Mouse (Mus musculus) cerebellum, adult 8-10 months (tissue): ENCODE data around the gene Wiz.

Experiments used
- DNase-seq: peaks from one replicate; pipeline ENCODE4 v3.0.0; 2022

Wiz gene

DNA sequence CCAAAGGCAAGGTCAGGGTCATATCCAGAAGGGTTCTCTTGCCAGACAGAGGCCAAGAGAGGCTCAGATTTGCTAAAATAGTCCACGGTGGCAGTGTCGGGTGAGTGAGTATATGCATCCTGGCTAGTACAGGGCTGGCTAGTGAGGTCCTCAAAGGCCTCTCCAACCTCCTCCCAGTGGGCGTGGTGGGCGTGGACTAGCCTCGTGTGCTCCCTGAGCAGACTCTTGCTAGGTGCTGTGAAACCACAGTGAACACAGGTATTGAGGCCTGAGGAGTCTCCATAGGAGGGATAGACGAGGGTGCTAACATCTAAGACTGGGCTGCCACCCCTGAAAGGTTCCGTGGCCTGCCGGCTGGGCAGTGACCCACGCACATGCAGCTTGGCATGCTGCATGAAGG, 12.1 kb downstream of the Wiz start:
- no peak for DNase-seq

DNA sequence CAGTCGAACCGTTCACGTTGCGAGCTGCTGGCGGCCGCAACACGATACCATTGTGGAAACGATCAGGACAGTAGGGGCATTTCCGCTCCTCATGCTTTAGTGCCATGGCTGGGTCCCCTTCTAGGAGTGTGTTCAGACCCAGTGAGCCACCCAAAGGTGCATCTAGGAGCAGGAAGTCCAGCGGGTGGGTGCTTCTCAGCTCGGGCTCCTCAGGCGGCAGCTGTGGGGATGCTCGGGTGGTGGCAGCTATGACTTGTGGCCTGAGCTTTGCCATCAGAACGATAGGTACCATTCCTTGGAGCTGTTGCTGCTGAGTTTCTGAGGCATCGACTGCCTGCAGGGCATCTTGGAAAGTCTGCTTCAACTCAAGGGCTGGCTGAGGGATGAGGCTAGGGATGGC, 12.8 kb downstream of the Wiz start:
- DNase-seq: no peak

DNA sequence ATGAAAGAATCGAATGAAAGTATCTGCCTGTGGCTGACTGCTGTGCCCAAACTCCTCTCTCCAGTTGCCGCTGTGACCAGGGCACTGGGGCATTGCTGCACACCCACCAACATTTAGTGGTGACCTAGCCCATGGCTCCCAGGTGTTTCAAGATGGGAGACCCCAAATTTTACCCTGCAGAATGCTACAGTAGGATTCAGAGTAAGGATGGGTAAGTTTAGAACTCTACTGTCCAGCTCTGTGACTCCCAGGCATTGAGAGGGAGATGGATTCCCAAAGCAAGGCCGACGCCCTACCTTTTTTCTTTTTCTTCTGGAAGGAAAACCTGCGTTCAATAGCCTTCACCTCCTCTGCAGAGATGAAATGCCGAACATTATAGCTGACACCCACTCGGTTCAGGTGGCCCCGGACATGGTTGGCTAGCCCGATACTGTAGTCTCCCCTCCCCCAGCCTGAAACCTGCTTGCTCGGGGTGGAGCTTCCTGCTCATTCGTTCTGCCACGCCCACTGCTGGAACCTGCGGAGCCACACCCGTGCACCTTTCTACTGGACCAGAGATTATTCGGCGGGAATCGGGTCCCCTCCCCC, 20.2 kb downstream of the Wiz start:
- DNase-seq: no peak

DNA sequence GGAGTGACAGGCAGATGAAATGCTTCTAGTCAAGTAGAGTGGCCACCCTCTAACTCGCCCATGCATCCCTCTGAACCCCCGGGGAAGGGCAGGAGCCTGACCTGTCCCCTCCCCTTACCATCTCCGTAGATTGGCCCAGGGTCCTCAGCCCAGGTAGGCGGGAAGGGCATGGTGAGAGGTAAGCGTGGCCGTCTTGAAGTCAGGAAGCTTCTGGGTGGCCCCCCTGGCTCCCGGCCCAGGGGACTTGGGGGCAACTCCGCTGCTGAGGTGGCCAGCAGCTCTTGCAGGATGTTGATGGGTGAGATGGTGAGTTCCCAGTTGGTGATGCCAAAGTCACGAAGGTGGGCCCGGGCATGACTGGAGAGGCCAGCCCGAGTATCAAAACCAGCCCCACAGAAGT, 21.5 kb downstream of the Wiz start:
- DNase-seq: no peak

DNA sequence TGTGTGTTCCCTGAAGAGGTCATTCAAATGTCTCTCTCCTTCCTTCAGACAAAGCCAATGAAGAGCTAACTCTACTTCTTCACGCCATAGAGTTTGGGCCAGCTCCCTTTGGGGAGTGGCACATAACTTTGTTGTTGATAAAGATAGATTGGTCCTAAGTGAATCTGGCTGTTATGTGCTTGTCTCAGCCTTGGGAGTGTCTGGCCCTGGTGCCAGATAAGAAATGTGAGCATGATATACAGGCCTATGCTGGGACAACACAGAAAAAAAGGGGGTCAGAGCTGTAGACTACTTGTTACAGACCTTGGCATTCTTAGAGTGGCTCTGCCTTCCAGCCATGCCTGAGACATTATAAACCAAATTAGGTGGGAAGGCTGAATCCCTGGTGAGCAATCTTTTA, 23.9 kb downstream of the Wiz start:
- no peak for DNase-seq

DNA sequence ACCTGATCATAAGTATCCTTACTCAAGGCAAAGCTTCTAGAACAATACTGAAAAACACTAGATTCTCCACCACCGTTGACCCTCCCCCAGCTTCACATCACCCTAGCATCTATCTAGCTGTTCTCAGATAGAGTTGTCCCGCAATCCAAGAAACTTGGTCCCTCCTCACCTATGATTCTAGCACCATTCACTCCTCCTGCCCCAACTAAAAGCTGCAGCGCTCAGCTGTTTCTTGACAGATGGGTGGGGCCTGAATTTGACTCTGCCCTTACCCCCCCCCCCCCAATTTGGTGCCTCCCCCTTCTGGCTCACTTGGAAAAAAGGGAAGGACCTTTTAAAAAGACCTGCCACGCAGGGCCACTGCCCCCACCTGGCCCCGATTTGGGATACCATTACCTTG, 24.4 kb downstream of the Wiz start:
- no peak for DNase-seq

DNA sequence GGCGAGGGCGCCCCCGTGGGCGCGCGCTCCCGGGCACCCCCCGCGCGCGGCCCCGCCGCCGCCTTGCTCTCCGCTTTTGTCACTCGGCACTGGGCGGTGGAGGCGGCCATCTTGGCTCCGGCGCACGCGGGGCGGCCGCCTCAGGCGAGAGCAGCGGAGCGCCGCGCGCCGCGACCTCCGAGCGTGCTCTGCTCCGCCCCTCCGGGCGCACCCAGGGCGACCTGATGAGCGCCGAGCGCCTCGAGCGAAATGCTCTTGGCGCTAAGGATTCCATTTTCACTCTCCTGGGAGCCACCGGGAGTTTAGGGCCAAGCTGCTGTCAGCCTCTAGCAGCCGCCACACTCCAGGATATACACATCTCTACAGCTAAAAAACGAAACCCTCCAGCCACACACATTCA, 24.9 kb downstream of the Wiz start:
- DNase-seq: peak; percentile 83

DNA sequence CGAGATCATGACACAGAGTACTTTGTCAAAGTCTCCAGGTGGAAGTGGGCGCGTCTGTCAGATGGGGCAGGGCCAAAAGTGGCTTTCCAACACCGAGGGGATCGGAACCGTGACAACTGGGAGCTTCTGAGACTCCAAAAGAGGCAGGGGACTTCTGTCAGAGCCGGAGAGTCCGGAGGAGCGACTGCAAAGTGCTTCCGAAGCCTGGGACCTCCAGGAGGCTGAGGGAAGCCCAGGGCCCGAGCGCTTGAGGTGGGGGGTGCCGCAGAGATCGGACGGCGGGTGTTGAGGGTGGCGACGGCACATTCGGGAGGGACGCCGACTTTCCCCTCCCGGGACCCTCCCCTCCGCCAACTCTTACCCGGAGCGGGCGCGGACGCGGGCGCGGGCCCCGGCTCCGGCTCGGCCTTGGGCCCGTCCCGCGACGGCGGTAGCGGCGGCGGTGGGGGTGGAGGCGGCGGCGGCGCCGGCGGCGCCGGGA, 25.4 kb downstream of the Wiz start:
- DNase-seq: no peak

DNA sequence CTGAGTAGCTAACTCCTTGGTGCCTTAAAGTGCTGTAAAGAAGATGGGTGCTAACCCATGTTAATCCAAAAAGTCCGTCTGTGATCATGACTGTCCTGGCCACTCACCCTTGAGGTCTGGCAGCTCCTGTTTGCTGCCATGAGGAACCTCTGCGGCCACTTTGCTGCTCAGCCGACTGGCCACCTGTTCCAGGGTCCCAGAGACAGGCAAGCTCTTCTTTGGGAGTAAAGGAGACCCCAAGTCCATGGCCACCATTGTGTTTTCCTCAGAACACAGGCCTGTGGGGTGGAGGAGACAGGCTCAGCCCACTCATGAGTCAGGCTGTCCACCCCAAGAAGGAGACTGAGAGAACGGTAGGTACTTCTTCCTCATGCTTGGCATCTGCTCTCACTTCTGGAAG, 26.6 kb downstream of the Wiz start:
- DNase-seq: no peak

DNA sequence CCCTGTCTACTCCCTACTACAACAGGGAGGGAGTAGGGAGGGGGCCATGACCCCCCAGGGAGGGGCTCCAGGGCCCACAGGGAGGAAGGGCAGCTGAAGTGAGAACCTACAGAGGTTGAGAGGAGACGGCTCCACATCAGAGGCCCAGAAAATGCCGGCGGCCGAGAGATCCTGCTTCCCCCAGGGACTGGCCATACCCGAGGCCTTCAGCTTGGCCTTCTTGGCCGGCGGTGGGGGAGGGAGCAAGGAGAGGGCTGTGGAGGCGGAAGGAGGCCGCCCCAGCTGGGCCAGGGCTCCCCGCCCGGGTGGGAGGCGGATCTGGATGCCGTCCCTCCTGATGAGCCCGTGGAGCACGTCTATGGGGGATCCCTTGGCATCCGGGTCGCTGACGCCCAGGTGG, 29.3 kb downstream of the Wiz start:
- DNase-seq: no peak

DNA sequence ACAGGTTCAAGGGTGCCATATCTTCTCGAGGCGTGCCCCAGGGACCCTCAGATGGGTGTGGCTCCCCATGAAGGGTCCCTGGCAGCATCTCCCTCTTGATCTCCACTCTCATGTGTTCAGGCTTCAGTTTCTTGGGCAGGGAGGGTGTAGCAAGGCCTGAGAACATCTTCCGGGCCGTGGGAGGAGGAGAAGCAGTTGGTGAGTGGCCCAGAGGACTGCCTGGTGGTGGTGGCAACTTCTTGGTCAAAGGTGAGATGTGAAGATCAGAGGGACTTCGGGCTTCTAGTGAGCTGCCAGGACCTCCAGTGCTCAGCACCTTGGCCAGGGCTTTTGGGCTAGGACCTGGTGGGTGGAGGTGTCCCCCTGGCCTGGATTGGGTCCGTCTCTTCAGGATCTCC, 30.3 kb downstream of the Wiz start:
- DNase-seq: no peak

DNA sequence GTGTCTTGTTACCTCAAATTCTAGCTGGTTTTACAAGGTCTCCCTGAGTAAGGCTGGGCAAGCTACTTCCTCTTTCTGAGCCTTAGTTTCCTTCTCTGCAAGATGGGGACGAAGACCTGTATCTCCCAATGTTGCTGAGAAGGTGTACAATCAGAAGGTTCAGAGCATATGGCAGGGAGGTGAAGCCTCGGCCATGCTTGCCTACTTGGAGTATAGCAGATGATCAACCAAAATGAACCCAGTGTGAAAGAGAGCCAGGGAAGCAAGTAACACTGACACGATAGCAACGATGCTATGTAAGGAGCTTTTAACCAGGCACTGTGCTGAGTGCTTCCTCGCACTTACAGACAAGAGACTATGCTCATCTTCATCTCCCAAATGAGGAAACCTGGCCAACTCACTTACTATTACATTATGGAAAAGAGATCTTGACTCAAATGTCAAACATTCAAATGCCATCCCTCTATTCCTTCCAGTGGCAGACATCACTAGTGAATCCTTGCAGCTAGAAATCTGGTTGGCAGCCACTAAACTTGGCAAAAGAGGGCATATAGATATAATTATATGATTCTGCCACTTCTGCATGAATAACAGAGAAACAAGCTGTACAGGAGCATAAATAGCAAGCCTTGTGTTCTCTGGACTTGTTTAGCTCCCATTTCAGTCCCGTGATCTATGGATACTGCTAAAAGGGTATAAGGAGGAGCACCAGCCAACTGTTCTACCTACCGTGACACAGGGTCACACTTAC, 30.9 kb downstream of the Wiz start:
- no peak for DNase-seq

DNA sequence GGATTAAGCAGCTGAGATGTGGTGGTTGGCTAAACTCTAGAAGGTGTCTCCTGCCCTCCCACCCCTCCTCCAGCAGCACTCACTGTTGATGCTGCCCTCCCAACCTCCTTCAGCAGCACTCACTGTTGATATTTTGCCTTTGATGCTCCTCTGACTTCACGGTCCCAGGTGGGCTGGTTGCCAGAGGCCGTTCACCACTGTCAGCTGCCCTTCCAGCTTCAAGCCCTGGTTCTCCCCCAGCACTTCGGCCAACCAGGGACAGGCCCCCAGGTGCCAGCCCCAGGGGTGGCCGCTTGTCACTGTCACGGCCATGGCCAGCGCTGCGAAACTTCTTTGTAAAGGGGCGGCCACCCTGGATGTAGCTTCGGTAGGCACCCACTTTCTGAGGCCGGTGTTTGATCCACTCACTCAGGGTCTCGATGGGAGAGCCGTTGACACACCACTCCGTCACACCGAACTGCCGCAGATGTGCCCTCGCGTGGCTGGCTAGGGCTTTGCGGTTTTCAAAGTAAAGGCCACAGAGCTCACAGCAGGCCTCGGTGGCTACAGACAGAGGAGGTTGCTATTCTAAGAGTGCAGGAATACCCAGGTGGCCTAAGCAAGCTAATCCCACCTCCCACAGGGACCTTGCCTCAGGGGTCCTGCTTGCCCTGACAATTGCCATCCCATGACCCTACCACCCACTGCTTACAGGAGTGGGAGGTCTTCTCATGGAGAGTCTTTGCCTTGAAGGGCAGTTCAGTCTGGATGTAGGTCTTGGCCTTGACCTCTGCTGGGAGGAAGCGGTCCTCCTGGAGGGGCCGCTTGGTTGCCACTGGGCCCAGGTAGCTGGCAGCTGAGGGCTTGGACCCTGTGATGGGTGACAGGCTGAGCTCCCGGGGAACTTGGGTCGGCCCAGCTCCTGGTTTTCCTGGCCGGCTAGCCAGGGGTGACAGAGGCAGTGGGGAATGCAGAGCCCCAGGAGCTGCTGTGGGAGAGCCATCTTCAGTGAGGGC, 32.2 kb downstream of the Wiz start:
- DNase-seq: no peak

DNA sequence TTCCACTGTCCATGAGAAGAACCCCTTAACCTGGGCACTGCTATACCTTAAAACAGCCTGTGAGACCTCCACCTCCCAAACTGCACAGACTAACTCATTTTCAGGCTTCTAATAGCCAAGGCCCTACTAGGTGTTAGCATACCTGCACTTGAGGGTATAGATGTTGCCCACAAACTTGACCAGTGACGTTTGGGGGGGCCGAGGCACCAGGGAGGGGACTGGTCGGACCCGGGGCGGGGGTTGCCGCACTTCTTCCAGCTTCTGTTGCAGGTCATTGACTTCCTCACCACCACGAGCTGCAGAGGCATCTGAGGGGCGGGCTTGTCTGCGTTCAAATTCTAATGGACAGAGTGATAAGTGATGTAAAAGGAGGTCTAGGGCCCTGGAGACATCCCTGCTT, 33.0 kb downstream of the Wiz start:
- no peak for DNase-seq

DNA sequence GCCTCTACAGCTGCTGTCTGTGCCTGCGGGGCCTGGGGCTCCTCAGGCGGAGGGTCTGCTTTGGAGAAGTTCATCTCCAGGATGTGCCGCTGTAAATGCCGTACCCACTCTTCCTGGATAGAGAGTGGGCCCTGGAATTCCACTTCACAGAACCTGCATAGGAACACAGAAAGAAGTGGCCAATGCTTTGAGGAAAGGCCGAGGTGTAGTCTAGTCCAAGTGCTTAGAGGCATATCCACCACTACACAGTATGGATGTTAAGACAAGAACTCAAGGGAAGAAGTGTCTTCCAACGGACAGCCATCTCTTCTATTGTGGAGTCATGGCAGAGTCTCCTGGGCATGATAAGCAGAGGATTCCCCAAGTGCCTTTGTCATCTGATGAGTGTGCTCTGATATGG, 34.2 kb downstream of the Wiz start:
- no peak for DNase-seq

DNA sequence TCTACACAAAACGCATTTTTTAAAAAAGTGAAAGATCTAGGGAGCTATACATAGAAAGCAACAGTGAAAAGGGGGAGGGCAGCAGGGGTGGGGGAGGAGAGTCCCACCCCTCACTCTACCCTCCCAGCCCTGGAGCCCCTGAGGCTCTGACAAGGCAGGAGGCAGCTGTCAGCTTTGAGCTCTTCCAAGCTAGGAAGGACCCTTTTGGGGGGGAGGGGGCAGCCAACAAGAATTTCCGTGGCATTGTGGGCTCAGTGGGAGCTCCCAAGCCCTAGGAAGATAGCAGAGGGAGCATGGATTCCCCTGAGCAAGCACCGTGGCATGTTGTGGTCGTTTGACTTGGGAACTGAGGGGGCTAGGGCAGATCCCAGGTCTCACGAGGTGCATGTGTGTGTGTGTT, 35.0 kb downstream of the Wiz start:
- no peak for DNase-seq

DNA sequence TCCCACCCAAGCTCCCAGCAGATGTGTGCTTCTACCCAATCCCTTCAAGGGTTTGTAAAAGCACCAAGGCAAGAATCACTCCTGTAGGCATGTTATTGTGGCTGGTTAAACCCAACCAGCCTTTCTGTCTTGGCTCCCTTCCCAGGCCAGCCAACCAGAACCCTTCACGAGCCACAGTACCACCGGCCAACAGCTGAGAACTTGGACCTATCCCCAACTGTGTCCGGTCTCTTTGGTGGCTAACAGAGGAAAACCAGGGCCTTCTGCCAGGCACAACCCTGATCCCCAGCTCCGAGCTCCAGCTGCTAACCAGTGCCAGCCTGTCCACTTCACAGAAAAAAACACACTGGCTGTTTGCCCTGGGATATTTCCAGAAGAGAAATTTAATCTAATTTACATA, 35.5 kb downstream of the Wiz start:
- DNase-seq: peak; percentile 63

DNA sequence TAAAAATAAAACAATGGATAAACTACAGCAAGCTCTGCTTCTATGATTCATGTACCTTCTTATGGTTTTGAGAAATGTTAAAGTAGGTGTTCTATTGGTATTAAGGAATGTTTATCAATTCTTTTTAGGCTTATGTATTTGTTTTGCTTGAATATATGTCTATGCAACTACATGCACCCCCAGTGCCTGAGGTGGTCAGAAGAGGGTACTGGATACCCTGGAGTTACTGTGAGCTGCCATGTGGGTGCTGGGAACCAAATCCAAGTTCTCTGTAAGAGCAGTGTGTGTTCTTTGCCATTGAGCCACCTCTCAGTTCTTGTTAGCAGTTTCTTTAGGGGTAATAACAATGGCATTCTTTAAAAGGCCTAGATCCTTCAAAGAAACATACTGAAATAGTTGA, 37.5 kb downstream of the Wiz start:
- DNase-seq: no peak

DNA sequence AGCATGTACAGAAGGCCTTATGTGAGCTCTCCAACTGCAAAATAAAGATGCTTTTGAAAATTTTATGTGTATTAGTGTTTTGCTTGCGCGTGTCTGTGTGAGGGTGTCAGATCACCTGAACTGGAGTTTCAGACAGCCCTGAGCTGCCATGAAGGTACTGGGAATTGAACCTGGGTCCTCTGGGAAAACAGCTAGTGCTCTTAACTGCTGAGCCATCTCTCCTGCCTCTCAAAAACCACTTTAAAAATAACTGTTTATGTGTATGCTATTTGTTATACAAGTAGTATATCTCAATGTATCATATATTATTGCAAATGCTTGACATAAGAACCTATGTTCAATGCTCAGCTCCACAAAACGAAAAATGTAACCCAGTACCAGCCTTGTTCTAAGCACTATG, 38.0 kb downstream of the Wiz start:
- DNase-seq: no peak

DNA sequence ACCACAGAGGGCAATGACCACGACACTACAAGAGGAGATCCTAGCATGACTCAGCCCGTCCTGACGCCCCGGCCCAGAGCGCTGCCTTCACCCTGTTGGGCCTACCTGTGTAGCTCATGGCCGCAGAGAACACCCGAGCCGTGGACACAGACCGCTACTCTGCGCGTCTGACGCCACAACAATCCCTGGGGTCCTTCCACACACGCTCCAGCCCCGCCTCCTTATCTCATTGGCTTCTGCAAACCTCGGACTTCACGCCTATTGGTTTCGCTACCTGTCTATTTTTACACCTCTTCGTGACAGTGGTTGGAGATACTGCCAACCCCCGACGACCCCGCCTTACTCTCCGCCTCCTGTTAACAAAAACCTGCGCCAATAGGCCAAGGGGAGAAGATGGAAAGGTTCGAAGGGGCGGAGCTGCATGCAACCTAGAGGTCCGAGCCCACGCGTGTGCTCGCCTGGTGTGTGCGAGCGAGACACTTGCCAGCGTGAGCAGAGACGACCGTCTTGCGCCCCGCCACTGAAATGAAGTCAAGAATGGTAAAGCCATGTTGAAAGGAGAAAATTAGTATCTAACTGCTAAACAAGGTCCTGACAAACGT, 38.8 kb downstream of the Wiz start, which contains the start of gene Akap8l:
Akap8l (minus strand) TSS at position 226 of the 602 bp plus-strand sequence.
- peak; percentile 97 for DNase-seq

DNA sequence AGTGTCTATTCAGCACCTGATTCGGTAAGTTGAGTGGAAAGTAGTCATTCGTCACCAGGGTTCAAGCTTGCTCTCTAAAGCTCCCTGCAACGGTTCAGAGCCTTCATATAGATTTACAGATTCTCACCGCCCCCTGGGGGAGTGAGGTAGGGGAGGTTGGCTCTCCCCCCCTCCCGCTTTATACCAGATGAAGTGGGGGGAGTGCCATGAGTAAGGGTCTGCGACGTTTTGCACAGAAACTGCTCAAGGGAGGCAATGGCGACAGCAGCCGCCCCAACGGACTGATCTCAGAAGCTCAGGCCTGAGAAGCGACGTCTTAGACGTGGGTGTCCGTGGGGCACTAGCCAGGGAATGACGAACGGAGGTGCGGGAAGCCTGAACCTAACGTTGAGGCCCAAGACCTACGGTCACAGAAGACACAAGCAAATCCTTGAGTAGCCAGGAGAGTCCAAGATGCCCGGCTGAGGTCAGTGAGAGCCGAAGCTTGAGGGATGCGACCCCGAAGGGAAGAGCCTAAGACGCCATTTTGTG, 39.3 kb downstream of the Wiz start:
- DNase-seq: no peak

DNA sequence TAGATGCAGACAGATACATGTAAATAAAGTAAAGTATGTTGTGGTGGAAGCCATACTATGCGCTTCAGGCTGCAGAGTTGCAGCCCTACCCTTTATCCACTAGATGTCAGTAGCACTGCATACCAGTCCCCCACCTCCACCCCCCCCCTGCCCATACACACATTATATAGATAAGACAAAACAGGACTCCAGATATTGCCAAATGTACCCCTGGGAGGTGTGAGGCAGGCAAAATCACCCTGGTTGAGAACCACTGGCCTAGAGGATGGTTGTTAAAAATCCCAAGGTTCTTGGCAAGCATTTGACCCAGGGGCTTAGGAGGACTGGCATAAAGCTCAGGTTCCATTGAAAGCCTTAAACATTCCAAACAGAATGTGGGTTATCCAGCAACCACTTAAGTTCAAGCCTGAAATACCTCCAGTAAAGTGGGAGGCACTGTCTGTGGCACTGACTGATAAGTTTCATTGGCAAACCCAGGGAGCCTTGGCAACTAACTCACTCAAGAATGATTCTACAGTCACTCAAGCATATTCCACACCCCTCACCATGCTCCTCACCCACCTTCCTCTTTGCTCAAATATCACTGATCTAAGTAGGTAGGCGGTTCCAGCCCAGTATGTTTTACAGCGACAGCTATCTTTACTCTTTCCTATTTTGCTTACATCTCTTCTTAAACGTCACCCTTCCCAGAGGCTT, 40.1 kb downstream of the Wiz start:
- peak; percentile 47 for DNase-seq
